Mouse (Mus musculus) hindbrain, embryonic 14.5 days (tissue): ENCODE data around the gene Borcs5. TPM values are rescaled to one million over a fixed set of nuclear protein-coding genes. Genes with fewer than 3 reads are reported as not detected.

ENCODE experiments used
- ATAC-seq: fragments of 200-750 bp; cut with Nextera tagmentation; 2 replicates; pipeline ENCODE4 v1.8.0; 2017; ENCODE audit warnings: moderate number of reproducible peaks, mild to moderate bottlenecking, moderate TSS enrichment, moderate library complexity; ENCODE audit not compliant: low FRiP score
- DNase-seq: peaks from one replicate; pipeline ENCODE4 v3.0.0-alpha.2; 2015; ENCODE audit warnings: low spot score
- H3K27ac ChIP-seq: fragments of 300-500 bp; sonication (generic); 2 replicates; pipeline ENCODE4 v1.5.1; 2014; ENCODE audit warnings: mild to moderate bottlenecking, moderate library complexity
- H3K27me3 ChIP-seq: fragments of 300-500 bp; sonication (generic); 2 replicates; pipeline ENCODE4 v1.6.1; 2014; ENCODE audit warnings: mild to moderate bottlenecking, low read length, mixed read lengths; ENCODE audit not compliant: control insufficient read depth, insufficient read depth
- H3K36me3 ChIP-seq: fragments of 300-500 bp; sonication (generic); replicated peaks from 2 replicates; pipeline ENCODE4 v1.6.1; 2014; ENCODE audit not compliant: control insufficient read depth, insufficient read depth
- H3K4me1 ChIP-seq: fragments of 300-500 bp; sonication (generic); replicated peaks from 2 replicates; pipeline ENCODE4 v1.6.1; 2014; ENCODE audit warnings: antibody characterized with exemption, low read length, mixed read lengths; ENCODE audit not compliant: control insufficient read depth, insufficient read depth
- H3K4me2 ChIP-seq: fragments of 300-500 bp; sonication (generic); replicated peaks from 2 replicates; pipeline ENCODE4 v1.6.1; 2014; ENCODE audit warnings: mild to moderate bottlenecking, moderate library complexity
- H3K4me3 ChIP-seq: fragments of 300-500 bp; sonication (generic); replicated peaks from 2 replicates; pipeline ENCODE4 v1.5.1; 2014; ENCODE audit warnings: mild to moderate bottlenecking, low read length
- H3K9ac ChIP-seq: fragments of 300-500 bp; sonication (generic); 2 replicates; pipeline ENCODE4 v1.6.1; 2014
- H3K9me3 ChIP-seq: fragments of 300-500 bp; sonication (generic); 2 replicates; pipeline ENCODE4 v1.6.1; 2016; ENCODE audit warnings: low read length; ENCODE audit not compliant: control insufficient read depth
- WGBS: fragments of 180-500 bp; shearing (Covaris S2); extraction: QIAGEN DNeasy Blood & Tissue Kit; methylation state at CpG from one replicate; pipeline ENCODE4 v1.1.7; 2014; 5-methylcytosine and 5-hydroxymethylcytosine counted together
- polyA plus RNA-seq: library from polyadenylated mRNA; unstranded; fragments of >200 nt; fragmentation: Nextera tagmentation; extraction: Ambion mirVana; gene quantifications from 2 replicates; pipeline ENCODE4 v1.2.1, GENCODE M21; 2014

The Borcs5 gene
- polyA plus RNA-seq, 1 experiment from 2014 or later, result 42.6 TPM

DNA sequence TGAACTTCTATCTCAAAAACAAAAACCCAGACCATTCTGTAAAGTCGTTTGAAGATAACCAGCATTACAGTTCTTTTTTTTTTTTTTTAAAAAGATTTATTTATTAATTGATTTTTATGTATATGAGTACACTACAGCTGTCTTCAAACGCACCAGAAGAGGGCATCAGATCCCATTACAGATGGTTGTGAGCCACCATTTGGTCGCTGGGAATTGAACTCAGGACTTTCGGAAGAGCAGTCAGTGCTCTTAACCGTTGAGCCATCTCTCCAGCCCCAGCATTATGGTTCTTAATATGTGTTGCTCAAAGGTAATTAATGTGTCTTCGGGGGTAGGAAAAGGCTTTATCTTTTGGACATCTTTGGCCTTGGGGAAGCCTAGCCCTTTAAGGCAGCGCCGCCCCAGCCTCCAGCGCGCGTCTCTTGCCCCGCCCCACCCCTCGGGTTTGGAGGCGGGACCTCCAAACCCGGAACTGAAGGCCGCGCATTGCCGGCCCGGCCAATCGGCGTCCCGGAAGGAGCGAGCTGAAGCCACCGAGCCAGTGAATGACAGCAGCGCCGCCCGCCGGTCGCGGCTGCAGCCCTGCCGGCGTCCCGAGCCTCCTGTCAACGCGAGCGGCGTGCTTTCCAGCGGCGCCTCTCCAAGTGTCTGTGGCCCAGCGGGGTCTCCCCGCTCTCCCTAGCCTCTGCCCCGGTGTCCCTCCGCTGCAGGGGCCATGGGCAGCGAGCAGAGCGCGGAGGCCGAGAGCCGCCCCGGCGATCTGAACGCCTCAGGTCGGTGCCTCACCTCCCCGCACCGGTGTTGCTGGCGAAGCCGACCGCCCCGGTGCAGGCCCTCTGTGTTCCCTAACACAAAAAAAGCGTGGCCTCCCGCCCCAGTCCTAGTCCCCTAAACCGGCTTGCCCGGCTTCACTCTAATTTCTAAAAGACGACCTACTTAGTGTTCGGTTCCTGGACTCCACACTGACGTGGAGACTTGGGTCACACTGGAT is 1.5 kb downstream of the Borcs5 start:
- DNase-seq (peak; percentile 94), ATAC-seq (peak; percentile 99)
- H3K4me2 ChIP-seq, result peak overlapping the region; percentile 70
- H3K36me3 ChIP-seq, result peaks cover 13% of the 10 kb centered on the region; the same call in 1 of the 2 replicates
- no peaks in the 10 kb centered on the region for H3K27me3 ChIP-seq
- WGBS, result 2% methylated on average over 65 of the region's 65 CpGs
- H3K4me1 ChIP-seq, result peaks cover 10% of the 10 kb centered on the region
- H3K9ac ChIP-seq, result peak overlapping the region; percentile 87
- peak overlapping the region; percentile 85 for H3K4me3 ChIP-seq
- no peaks in the 10 kb centered on the region for H3K9me3 ChIP-seq
- peak overlapping the region; percentile 84 for H3K27ac ChIP-seq

DNA sequence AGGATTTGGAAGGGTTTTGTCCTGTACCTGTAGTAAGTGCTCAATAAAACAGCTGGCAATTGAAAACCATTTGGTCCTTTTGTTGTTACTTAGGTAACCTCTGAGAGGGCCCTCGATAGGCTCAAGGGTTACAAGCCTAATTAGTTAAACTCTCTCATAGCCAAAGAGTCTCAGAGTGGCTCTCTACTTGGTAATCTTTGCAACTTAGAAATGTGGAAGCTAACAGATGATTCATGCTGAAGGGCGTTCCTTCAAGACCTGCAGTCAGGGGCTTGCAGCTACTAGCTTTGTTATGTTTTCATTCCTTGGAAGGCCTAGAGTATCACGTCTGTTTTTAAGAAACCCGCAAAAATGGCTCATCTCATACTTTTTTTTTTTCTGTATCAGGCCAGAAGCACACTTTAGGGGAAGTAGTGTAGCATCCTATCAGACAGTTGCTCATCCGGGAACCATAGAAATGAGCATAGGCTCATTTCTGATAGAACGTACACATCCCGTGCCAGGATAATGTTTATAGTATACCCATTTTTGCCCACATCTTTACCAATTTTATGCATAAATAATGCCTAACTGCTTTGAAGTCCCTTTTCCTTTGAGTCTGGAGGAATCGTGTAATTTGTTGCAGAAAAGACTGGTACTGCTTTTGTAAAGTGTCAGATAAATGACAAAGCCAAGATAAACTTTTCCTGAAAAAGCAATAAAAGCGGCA is 2.6 kb downstream of the Borcs5 start:
- no peak overlapping the region for H3K27ac ChIP-seq
- 79% methylated on average over 9 of the region's 9 CpGs for WGBS
- peak overlapping the region; percentile 87 for H3K9ac ChIP-seq
- no peaks in the 10 kb centered on the region for H3K9me3 ChIP-seq
- DNase-seq (no peak), ATAC-seq (no peak)
- no peaks in the 10 kb centered on the region for H3K27me3 ChIP-seq
- peaks cover 23% of the 10 kb centered on the region for H3K36me3 ChIP-seq
- peak overlapping the region; percentile 85 for H3K4me3 ChIP-seq
- H3K4me2 ChIP-seq, result peak overlapping the region; percentile 70
- H3K4me1 ChIP-seq, result peaks cover 10% of the 10 kb centered on the region

DNA sequence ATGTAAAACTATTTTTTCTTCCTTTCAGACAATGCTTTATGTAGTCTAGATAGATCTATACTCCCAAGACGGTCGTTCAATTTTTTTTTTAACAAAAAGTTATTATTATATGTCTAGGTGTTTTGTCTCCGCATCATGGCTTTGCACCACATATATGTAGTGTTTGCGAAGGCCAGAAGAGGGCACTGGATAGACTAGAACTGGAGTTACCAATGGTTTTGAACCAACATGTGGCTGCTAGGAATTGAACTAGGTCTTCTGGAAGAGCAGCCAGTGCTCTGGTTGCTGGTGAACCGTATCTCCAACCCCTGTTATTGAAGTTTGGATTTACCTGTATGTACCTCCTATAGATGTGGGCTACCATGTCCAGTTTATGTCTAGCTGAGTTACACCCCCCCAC is 4.0 kb downstream of the Borcs5 start:
- ATAC-seq, result no peak
- peaks cover 23% of the 10 kb centered on the region for H3K36me3 ChIP-seq

DNA sequence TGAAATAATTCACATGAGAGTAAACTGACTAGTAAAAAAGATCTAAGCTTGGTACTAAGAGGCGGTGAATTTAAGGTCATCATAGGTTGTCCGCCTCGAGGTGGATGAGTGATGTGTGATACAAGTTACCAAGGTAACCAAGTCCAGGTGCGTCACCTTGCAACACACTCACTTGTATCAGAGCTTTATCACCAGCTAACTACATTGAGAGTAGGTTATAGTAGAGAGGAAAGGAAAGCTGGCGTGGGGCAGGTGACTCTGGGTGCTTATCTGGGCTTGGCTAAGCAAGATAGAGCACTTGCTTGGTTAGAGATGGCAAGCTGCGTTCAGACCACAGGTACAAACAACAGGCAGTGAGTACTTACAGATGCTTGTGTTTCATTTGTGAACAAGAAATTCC is 7.5 kb downstream of the Borcs5 start:
- DNase-seq (no peak), ATAC-seq (no peak)
- H3K4me1 ChIP-seq, result peaks cover 10% of the 10 kb centered on the region
- WGBS, result 93% methylated on average over 6 of the region's 6 CpGs
- H3K4me3 ChIP-seq, result no peak overlapping the region
- H3K27ac ChIP-seq, result no peak overlapping the region
- H3K9ac ChIP-seq, result no peak overlapping the region
- no peak overlapping the region for H3K4me2 ChIP-seq
- H3K9me3 ChIP-seq, result no peaks in the 10 kb centered on the region
- no peaks in the 10 kb centered on the region for H3K27me3 ChIP-seq
- H3K36me3 ChIP-seq, result peaks cover 23% of the 10 kb centered on the region

More for the DNA sequence above, 4.0 kb downstream of the Borcs5 start:
- H3K4me3 ChIP-seq, result no peak overlapping the region
- no peak for DNase-seq
- no peak overlapping the region for H3K27ac ChIP-seq
- peaks cover 16% of the 10 kb centered on the region for H3K4me1 ChIP-seq
- H3K9me3 ChIP-seq, result no peaks in the 10 kb centered on the region
- H3K9ac ChIP-seq, result no peak overlapping the region
- WGBS, result 94% methylated on average over 5 of the region's 5 CpGs
- no peak overlapping the region for H3K4me2 ChIP-seq
- H3K27me3 ChIP-seq, result no peaks in the 10 kb centered on the region

DNA sequence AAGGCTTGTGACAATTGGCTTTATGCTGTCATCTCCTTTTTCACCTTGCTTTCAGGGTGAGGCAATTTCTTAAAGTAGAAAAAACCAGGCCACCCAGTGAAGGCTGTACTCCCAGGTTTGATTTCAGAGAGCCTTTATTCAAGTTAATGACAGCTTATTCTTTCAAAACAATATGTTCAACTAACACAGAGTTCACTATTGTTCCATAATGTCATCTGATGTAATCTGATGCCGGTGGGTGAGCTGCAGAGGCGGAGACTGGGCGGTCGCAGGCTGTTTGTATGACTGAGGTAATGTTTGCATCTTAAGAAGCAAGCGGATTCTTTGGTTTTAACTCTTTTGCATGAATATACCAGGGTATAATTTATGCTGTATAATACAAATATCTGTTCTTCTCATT is 8.3 kb downstream of the Borcs5 start:
- no peaks in the 10 kb centered on the region for H3K9me3 ChIP-seq
- peaks cover 23% of the 10 kb centered on the region for H3K36me3 ChIP-seq
- 0 out of 2 replicates have a peak overlapping the region, but pooled peaks have one; percentile 16 for H3K9ac ChIP-seq
- ATAC-seq (no peak), DNase-seq (no peak)
- no peak overlapping the region for H3K27ac ChIP-seq
- H3K4me2 ChIP-seq, result no peak overlapping the region
- 11% methylated on average over 5 of the region's 5 CpGs for WGBS
- no peaks in the 10 kb centered on the region for H3K27me3 ChIP-seq
- H3K4me3 ChIP-seq, result no peak overlapping the region
- H3K4me1 ChIP-seq, result peaks cover 6% of the 10 kb centered on the region; the same call in 1 of the 2 replicates

DNA sequence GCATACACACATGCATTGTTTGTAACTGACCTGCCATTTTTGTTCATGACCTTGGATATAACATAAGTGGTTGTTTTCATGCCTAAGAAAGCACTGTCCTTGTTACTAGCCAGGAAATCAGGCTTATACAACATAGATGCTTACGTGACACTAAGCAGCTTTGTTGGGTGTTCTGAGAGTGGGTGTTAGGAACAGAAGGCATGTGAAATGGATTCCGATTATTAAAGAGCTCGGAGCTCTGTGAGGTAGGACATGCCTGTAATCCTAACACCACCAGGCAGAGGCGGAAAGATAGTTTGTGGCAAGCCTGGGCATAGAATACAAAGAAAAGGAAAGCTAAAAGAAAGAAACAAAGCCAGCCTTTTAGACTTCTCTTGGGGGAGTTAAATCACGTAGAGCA is 9.0 kb downstream of the Borcs5 start:
- Histone ChIP-seq H3K27me3 (no peaks in the 10 kb centered on the region), H3K4me3 (no peak overlapping the region), H3K4me1 (peaks cover 6% of the 10 kb centered on the region; the same call in 1 of the 2 replicates), H3K4me2 (no peak overlapping the region), H3K27ac (no peak overlapping the region; the same call in 1 of the 2 replicates), H3K36me3 (peaks cover 23% of the 10 kb centered on the region), H3K9ac (no peak overlapping the region), H3K9me3 (no peaks in the 10 kb centered on the region)
- 53% methylated on average over 5 of the region's 5 CpGs for WGBS
- no peak for DNase-seq
- ATAC-seq, result no peak

DNA sequence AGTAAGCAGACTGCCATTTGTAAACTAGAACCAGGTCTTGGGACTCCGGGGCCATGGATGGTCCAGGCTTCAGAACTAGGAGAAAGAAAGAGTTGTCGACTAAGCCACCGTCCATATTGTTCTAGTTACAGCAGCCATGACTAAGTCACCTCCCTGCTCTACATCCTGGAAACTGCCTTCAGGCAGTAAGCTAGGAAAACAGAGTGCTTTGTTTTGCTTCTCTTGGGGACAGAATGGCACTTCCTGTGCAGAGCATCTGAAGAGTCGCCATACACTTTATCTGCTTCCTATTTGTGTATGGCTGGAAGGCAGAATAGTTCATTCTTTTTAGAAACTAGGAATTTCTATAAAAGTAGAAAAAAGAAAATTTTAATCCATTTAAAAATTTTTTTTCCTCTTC is 17.2 kb downstream of the Borcs5 start:
- Histone ChIP-seq H3K4me1 (0 out of 2 replicates have a peak, but pooled peaks cover 3% of the 10 kb centered on the region), H3K4me2 (no peak overlapping the region), H3K27ac (no peak overlapping the region), H3K36me3 (no peaks in the 10 kb centered on the region), H3K9me3 (no peaks in the 10 kb centered on the region), H3K9ac (no peak overlapping the region), H3K4me3 (no peak overlapping the region), H3K27me3 (no peaks in the 10 kb centered on the region)
- no peak for DNase-seq
- ATAC-seq, result no peak
- 82% methylated on average over 4 of the region's 4 CpGs for WGBS

DNA sequence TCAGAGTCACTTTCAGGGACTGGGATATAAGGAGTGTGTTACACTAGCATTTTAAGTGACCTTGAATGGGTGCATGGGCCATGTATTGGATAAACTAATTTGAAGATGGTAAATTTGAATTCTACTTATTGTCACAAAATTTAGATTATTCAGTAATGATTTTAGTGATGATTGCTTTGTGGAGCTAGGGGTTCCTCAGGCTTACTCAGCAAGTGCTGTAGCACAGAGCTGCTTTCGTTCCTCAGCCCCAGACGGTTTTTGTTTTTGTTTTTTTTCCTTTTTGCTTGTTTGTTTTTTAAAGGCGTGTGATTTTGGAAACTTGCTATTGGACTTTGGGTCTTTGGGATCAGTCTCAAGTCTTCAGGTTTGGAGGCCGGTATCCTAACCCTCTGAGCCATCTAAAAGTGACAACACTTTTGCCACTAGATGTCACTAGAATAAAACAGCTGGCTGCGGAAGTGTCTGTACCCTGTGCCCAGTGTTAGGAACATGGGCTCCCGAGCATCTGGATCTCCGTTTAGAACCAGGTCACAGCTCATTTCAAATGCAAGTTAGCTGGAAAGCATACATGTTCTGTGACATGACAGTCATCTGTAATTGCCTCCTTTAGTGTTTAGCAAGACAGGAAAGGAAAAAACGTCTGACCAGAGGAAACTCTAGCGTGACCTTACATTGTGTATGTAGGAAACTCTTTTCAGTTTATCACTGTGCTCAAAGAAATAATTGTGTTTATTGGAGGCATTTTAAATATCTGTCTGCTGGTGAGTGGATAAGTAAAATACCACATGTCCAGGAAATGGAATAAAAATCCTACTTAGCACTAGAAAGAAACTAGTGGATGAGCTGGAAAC is 20.0 kb downstream of the Borcs5 start:
- no peak overlapping the region for H3K4me3 ChIP-seq
- ATAC-seq (peak; percentile 91; the same call in 1 of the 2 replicates), DNase-seq (peak; percentile 74)
- H3K9me3 ChIP-seq, result no peaks in the 10 kb centered on the region
- 21% methylated on average over 9 of the region's 9 CpGs for WGBS
- H3K36me3 ChIP-seq, result no peaks in the 10 kb centered on the region
- no peak overlapping the region for H3K9ac ChIP-seq
- 0 out of 2 replicates have a peak, but pooled peaks cover 3% of the 10 kb centered on the region for H3K4me1 ChIP-seq
- H3K27me3 ChIP-seq, result no peaks in the 10 kb centered on the region
- H3K4me2 ChIP-seq, result no peak overlapping the region
- no peak overlapping the region for H3K27ac ChIP-seq
